In the genomic region with DNA sequence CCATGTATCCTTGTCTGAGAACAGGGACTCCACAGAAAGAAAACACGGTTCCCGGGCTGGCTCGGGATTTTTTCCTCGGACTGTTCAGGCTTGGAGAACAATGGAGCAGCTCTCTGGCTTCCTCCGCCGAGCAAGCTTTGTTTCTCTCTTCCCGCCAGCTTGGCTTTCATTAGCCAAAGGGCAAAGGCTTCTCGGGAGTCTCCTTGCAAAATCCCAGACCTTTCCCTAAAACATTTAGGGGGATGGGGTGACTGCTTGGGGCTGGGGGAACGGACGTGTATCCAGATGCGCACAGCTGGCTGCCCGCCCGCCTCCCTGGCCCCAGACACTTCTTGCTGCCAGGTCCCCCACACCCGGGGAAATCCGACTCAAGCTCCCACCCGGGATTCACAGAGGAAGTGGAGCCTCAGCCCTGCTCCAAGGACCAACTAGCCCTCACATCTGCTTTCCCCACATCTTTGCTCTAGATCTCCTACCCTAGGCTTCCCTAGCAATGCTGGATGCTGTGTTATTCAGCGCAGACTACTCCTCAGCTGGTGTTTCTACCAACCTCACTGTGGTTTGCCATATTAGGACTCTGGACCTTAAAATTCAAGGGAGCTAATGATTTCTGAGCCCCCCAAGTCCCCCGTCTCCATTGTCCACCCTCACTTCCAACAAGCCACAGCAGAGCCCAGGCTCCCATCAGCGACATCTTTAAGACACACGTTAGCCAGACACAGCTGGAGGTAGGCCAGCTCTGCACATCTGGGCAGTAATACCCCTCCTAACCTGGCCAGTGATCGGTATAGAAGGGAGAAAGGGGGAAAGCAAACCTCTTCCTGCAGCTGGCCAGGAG, we compare ENCODE assay signal across 8 mouse cellular contexts. TPM values are rescaled to one million over a fixed set of nuclear protein-coding genes. Genes with fewer than 3 reads are reported as not detected.
DNase-seq lines count a peak whose midpoint lies in the region; ATAC-seq and TF ChIP-seq lines count a peak whose summit lies in the region.

No protein-coding gene starts in this region.

- no peak overlapping the region for H3K27ac ChIP-seq in cerebellum, adult 2 months (ENCODE audit: insufficient read depth, low read length)
- peak overlapping the region; percentile 86 for H3K27ac ChIP-seq in embryonic facial prominence, embryonic 10.5 days (replicated peaks)
- peak overlapping the region; percentile 59 for H3K27ac ChIP-seq in heart, postnatal 0 days (ENCODE audit: low read depth)
- peak overlapping the region; percentile 77 for H3K27ac ChIP-seq in limb, embryonic 13.5 days
- peak overlapping the region; percentile 60; the same call in 1 of the 2 replicates for H3K27ac ChIP-seq in olfactory bulb, adult 2 months (ENCODE audit: insufficient read depth, low read depth, low read length)

- peak overlapping the region; percentile 4; the same call in 1 of the 2 replicates for H3K9ac ChIP-seq in heart, postnatal 0 days (replicated peaks; ENCODE audit: low read depth, low read length)
- H3K9ac ChIP-seq in limb, embryonic 13.5 days, result peak overlapping the region; percentile 73

- peaks cover 1% of the 10 kb centered on the region; the same call in 1 of the 2 replicates for H3K27me3 ChIP-seq in cerebellum, adult 2 months (ENCODE audit: control insufficient read depth, insufficient read depth, low read length)
- peaks cover 23% of the 10 kb centered on the region for H3K27me3 ChIP-seq in embryonic facial prominence, embryonic 10.5 days (replicated peaks; ENCODE audit: low read depth, poor library complexity, severe bottlenecking)
- H3K27me3 ChIP-seq in heart, postnatal 0 days (ENCODE audit: control insufficient read depth, insufficient read depth, low read length), result no peaks in the 10 kb centered on the region
- H3K27me3 ChIP-seq in limb, embryonic 13.5 days, result 0 out of 2 replicates have a peak, but pooled peaks cover 5% of the 10 kb centered on the region

- H3K4me1 ChIP-seq in cerebellum, adult 2 months (ENCODE audit: control insufficient read depth, insufficient read depth, low read length), result 0 out of 2 replicates have a peak, but pooled peaks cover 6% of the 10 kb centered on the region
- H3K4me1 ChIP-seq in embryonic facial prominence, embryonic 10.5 days, result peaks cover 87% of the 10 kb centered on the region
- peaks cover 40% of the 10 kb centered on the region for H3K4me1 ChIP-seq in heart, postnatal 0 days (ENCODE audit: control insufficient read depth, insufficient read depth)
- H3K4me1 ChIP-seq in limb, embryonic 13.5 days, result peaks cover 67% of the 10 kb centered on the region
- H3K4me1 ChIP-seq in olfactory bulb, adult 2 months (ENCODE audit: control insufficient read depth, insufficient read depth, low read length), result peaks cover 44% of the 10 kb centered on the region

- H3K4me2 ChIP-seq in heart, postnatal 0 days (ENCODE audit: low read depth, low read length), result peak overlapping the region; percentile 94
- peak overlapping the region; percentile 97 for H3K4me2 ChIP-seq in limb, embryonic 13.5 days (replicated peaks)

- 11% methylated on average over 21 of the region's 21 CpGs for WGBS in cerebellum, adult 2 months
- WGBS in embryonic facial prominence, embryonic 10.5 days, result 2% methylated on average over 21 of the region's 21 CpGs
- 8% methylated on average over 21 of the region's 21 CpGs for WGBS in heart, postnatal 0 days
- 3% methylated on average over 21 of the region's 21 CpGs for WGBS in limb, embryonic 13.5 days
- WGBS in olfactory bulb, adult 2 months, result 3% methylated on average over 21 of the region's 21 CpGs

- no peak for TF ChIP-seq CTCF in cerebellum, adult 2 months (IDR thresholded peaks at IDR 0.05; ENCODE audit: borderline replicate concordance, insufficient read depth, low read depth, low read length)
- no peak for TF ChIP-seq CTCF in heart, postnatal 0 days (IDR thresholded peaks at IDR 0.05; ENCODE audit: low read depth)
- no peak for TF ChIP-seq CTCF in olfactory bulb, adult 2 months (IDR thresholded peaks at IDR 0.05; ENCODE audit: insufficient read depth, low read depth, low read length)

- H3K36me3 ChIP-seq in embryonic facial prominence, embryonic 10.5 days (replicated peaks), result no peaks in the 10 kb centered on the region
- no peaks in the 10 kb centered on the region for H3K36me3 ChIP-seq in heart, postnatal 0 days (replicated peaks; ENCODE audit: control insufficient read depth, insufficient read depth, low read length)
- H3K36me3 ChIP-seq in limb, embryonic 13.5 days, result no peaks in the 10 kb centered on the region

- DNase-seq in cerebellum, adult 2 months, result no peak
- no peak for DNase-seq in cerebellum, postnatal 25 days
- DNase-seq in embryonic facial prominence, embryonic 10.5 days (ENCODE audit: low spot score), result no peak
- DNase-seq in heart, postnatal 0 days (ENCODE audit: low spot score), result no peak
- DNase-seq in ovary, postnatal 10 days (ENCODE audit: low spot score), result no peak
- no peak for DNase-seq in right cerebral cortex, postnatal 25 days

- TF ChIP-seq EP300 in heart, postnatal 0 days (IDR thresholded peaks at IDR 0.05; ENCODE audit: low read depth), result no peak

- H3K9me3 ChIP-seq in embryonic facial prominence, embryonic 10.5 days, result no peaks in the 10 kb centered on the region
- H3K9me3 ChIP-seq in heart, postnatal 0 days (replicated peaks; ENCODE audit: control insufficient read depth, low read length), result no peaks in the 10 kb centered on the region
- H3K9me3 ChIP-seq in limb, embryonic 13.5 days, result no peaks in the 10 kb centered on the region

- peak overlapping the region; percentile 51 for H3K4me3 ChIP-seq in cerebellum, adult 2 months (replicated peaks; ENCODE audit: insufficient read depth, low read depth, low read length)
- peak overlapping the region; percentile 80 for H3K4me3 ChIP-seq in embryonic facial prominence, embryonic 10.5 days
- peak overlapping the region; percentile 58 for H3K4me3 ChIP-seq in heart, postnatal 0 days (ENCODE audit: low read depth, low read length)
- peak overlapping the region; percentile 60 for H3K4me3 ChIP-seq in limb, embryonic 13.5 days
- H3K4me3 ChIP-seq in olfactory bulb, adult 2 months (ENCODE audit: insufficient read depth, low read depth, low read length), result peak overlapping the region; percentile 84

- ATAC-seq in heart, postnatal 0 days (ENCODE audit: insufficient read depth, low read depth), result no peak
- no peak for ATAC-seq in limb, embryonic 13.5 days (ENCODE audit: low FRiP score, low read depth)

- TF ChIP-seq POLR2A in cerebellum, adult 2 months (IDR thresholded peaks at IDR 0.05; ENCODE audit: borderline replicate concordance, insufficient read depth, low read length), result no peak
- TF ChIP-seq POLR2A in olfactory bulb, adult 2 months (IDR thresholded peaks at IDR 0.05; ENCODE audit: insufficient read depth, low read depth, low read length), result 0 out of 2 replicates have a peak, but pooled peaks have one; percentile 22

RNA-seq across cellular contexts. Expression of a gene that starts 23.2 kb away (rescaled TPM):
- polyA plus RNA-seq in cerebellum, adult 2 months (2012; rRNA removed), result 24.7 and 26.8 TPM in 2 replicates
- 24.1 and 27.6 TPM in 2 replicates for polyA plus RNA-seq in embryonic facial prominence, embryonic 10.5 days (2016; fragmentation: Nextera tagmentation; extraction: Ambion mirVana)
- total RNA-seq in heart, postnatal 0 days (2014; rRNA removed; ENCODE audit: low replicate concordance), result 14.1 and 29.9 TPM in 2 replicates
- 9.2 and 10.3 TPM in 2 replicates for polyA plus RNA-seq in heart, postnatal 0 days (2015; fragmentation: Nextera tagmentation; extraction: Ambion mirVana)
- polyA plus RNA-seq in limb, embryonic 13.5 days (2015; fragmentation: Nextera tagmentation; extraction: Ambion mirVana), result 12.8 and 15.0 TPM in 2 replicates
- polyA plus RNA-seq in olfactory bulb, adult 2 months (2012; ENCODE audit: insufficient read depth, insufficient read length, low replicate concordance, missing spikeins), result 79.3 TPM in 1 of 2 replicates, not detected in the other
